Mouse (Mus musculus) heart, adult 2 months (tissue): ENCODE results near the gene Gjb2.

Experiments
- CTCF ChIP-seq: fragments of 200-600 bp; IDR thresholded peaks from 2 replicates; pipeline ENCODE4 v1.8.1; 2022; ENCODE audit warnings: antibody characterized with exemption, mild to moderate bottlenecking, moderate library complexity
- EP300 ChIP-seq: fragments of 200-500 bp; IDR thresholded peaks from 2 replicates; pipeline ENCODE4 v1.6.1; 2011; ENCODE audit warnings: low read depth, low read length, control low read depth; ENCODE audit not compliant: insufficient read depth
- POLR2A ChIP-seq: fragments of 200-500 bp; IDR thresholded peaks from 2 replicates; pipeline ENCODE4 v1.6.1; 2011; ENCODE audit warnings: mild to moderate bottlenecking, low read depth, low read length, control low read depth; ENCODE audit not compliant: insufficient read depth

DNA sequence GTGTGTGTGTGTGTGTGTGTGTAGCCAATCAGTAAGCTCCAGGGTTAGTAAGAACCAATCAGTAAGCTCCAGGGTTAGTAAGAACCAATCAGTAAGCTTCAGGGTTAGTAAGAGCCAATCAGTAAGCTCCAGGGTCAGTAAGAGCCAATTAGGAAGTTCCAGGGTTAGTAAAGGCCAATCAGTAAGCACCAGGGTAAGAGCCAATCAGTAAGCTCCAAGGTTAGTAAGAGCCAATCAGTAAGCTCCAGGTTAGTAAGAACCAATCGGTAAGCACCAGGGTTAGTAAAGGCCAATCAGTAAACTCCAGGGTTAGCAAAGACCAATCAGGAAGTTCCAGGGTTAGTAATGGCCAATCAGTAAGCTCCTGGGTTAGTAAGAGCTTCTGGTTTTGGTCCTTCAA, 21.6 kb downstream of the Gjb2 start:
- TF ChIP-seq CTCF (no peak), POLR2A (no peak), EP300 (no peak)
